In the genomic region with DNA sequence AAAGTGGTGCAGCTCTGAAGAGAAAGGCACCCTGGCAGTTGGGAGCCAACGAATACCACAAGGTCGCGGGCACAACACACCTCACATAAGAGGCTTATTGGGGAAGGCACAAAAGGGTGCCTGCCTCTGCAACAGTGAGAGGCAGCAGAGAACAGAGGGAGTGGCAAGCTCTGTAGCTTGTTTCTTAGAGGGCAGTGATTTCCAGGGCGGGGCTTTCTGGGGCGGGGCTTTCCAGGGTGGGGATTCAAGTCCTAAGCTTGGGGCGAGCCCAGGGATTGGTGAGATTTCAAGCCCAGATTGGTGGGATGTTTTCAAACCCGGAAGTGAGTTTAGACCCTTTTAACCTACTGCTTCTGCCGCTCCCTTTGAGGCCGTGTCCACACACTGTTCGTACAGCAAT, we compare ENCODE assay signal across 11 mouse cellular contexts.
A peak's percentile ranks its signal among the peaks of the same experiment; 100 is the strongest.
DNase-seq lines count a peak whose midpoint lies in the region; ATAC-seq and TF ChIP-seq lines count a peak whose summit lies in the region.
"Had no signal": no experiment of that assay in that cellular context is flagged by ENCODE, and none has a peak within 500 bp of the region (broad histone marks: within the 10 kb centered on the region; RNA-seq: fewer than 3 reads in every experiment).

No protein-coding gene starts in this region.

- no peak overlapping the region for H3K9ac ChIP-seq in midbrain, postnatal 0 days (replicated peaks; ENCODE audit: low read length, poor library complexity, severe bottlenecking)
- no peak overlapping the region for H3K9ac ChIP-seq in hindbrain, embryonic 12.5 days
- H3K9ac ChIP-seq: heart, embryonic 13.5 days had no signal

- no peak overlapping the region for H3K4me3 ChIP-seq in midbrain, embryonic 10.5 days
- H3K4me3 ChIP-seq in midbrain, postnatal 0 days (ENCODE audit: low read depth, low read length) = no peak overlapping the region
- no peak overlapping the region for H3K4me3 ChIP-seq in hindbrain, embryonic 12.5 days
- H3K4me3 ChIP-seq: heart, embryonic 13.5 days; left cerebral cortex, adult 2 months had no signal

- no peaks in the 10 kb centered on the region for H3K9me3 ChIP-seq in midbrain, embryonic 10.5 days (replicated peaks)
- H3K9me3 ChIP-seq in midbrain, postnatal 0 days (ENCODE audit: low read length) = no peaks in the 10 kb centered on the region
- no peaks in the 10 kb centered on the region for H3K9me3 ChIP-seq in hindbrain, embryonic 12.5 days (replicated peaks)
- H3K9me3 ChIP-seq: heart, embryonic 13.5 days had no signal

- DNase-seq in midbrain, embryonic 10.5 days (ENCODE audit: low spot score) = peak; percentile 52
- no peak for DNase-seq in midbrain, postnatal 0 days (ENCODE audit: low spot score)
- peak; percentile 12 to 18 for DNase-seq in kidney, postnatal 4 days
- DNase-seq in cerebellum, adult 8-10 months = no peak
- no peak for DNase-seq in adrenal gland, adult 18-20 months (ENCODE audit: low spot score in 2 of 2)
- no peak for DNase-seq in layer of hippocampus, adult 18-20 months (ENCODE audit: low spot score in 2 of 2)
- DNase-seq in thymus, adult 18-20 months = no peak
- DNase-seq: adrenal gland, adult 2 months had no signal

- peak overlapping the region; percentile 46; the same call in 1 of the 2 replicates for H3K27ac ChIP-seq in midbrain, embryonic 10.5 days (replicated peaks)
- H3K27ac ChIP-seq in midbrain, postnatal 0 days (ENCODE audit: low read depth, low read length) = no peak overlapping the region
- peak overlapping the region; percentile 42; the same call in 1 of the 2 replicates for H3K27ac ChIP-seq in hindbrain, embryonic 12.5 days
- H3K27ac ChIP-seq: heart, embryonic 13.5 days; left cerebral cortex, adult 2 months had no signal

- H3K4me2 ChIP-seq in midbrain, postnatal 0 days (ENCODE audit: low read depth, low read length, poor library complexity, severe bottlenecking) = no peak overlapping the region
- H3K4me2 ChIP-seq in hindbrain, embryonic 12.5 days (replicated peaks) = 0 out of 2 replicates have a peak overlapping the region, but pooled peaks have one; percentile 9
- H3K4me2 ChIP-seq: heart, embryonic 13.5 days had no signal

- no peak for TF ChIP-seq CTCF in midbrain, postnatal 0 days (IDR thresholded peaks at IDR 0.05)

- ATAC-seq in midbrain, postnatal 0 days (ENCODE audit: low FRiP score) = no peak
- ATAC-seq in hindbrain, embryonic 12.5 days (ENCODE audit: low FRiP score) = no peak

- H3K4me1 ChIP-seq in midbrain, embryonic 10.5 days = peaks cover 54% of the 10 kb centered on the region
- peaks cover 9% of the 10 kb centered on the region; the same call in 1 of the 2 replicates for H3K4me1 ChIP-seq in midbrain, postnatal 0 days (ENCODE audit: insufficient read depth, low read length)
- peaks cover 24% of the 10 kb centered on the region for H3K4me1 ChIP-seq in hindbrain, embryonic 12.5 days
- H3K4me1 ChIP-seq: heart, embryonic 13.5 days had no signal

- 36% methylated on average over 10 of the region's 10 CpGs for WGBS in midbrain, embryonic 10.5 days
- 27% methylated on average over 10 of the region's 10 CpGs for WGBS in midbrain, postnatal 0 days
- 33% methylated on average over 10 of the region's 10 CpGs for WGBS in hindbrain, embryonic 12.5 days

- H3K27me3 ChIP-seq in midbrain, embryonic 10.5 days (ENCODE audit: low read depth, poor library complexity, severe bottlenecking) = peaks cover 31% of the 10 kb centered on the region
- H3K27me3 ChIP-seq in midbrain, postnatal 0 days (ENCODE audit: insufficient read depth, low read length) = no peaks in the 10 kb centered on the region
- peaks cover 25% of the 10 kb centered on the region for H3K27me3 ChIP-seq in hindbrain, embryonic 12.5 days

- H3K36me3 ChIP-seq in midbrain, embryonic 10.5 days = no peaks in the 10 kb centered on the region
- H3K36me3 ChIP-seq in midbrain, postnatal 0 days (ENCODE audit: insufficient read depth, low read length) = no peaks in the 10 kb centered on the region
- no peaks in the 10 kb centered on the region for H3K36me3 ChIP-seq in hindbrain, embryonic 12.5 days
- H3K36me3 ChIP-seq: heart, embryonic 13.5 days had no signal

Comparison
In these comparisons a context has a peak if more than half of its experiments do, and no peak if none do; other contexts are left out.
1. DNase-seq: peak in midbrain, embryonic 10.5 days (single experiment) and kidney, postnatal 4 days (2 of 2); none in midbrain, postnatal 0 days (single experiment), cerebellum, adult 8-10 months (single experiment), adrenal gland, adult 18-20 months (0 of 2), layer of hippocampus, adult 18-20 months (0 of 2) and thymus, adult 18-20 months (0 of 2).